Mouse (Mus musculus) hindbrain, embryonic 16.5 days (tissue): ENCODE measurements around the gene Epha4. TPM values are rescaled to one million over a fixed set of nuclear protein-coding genes. Genes with fewer than 3 reads are reported as not detected.

ENCODE experiments used
- ATAC-seq: fragments of 200-750 bp; cut with Nextera tagmentation; 2 replicates; pipeline ENCODE4 v1.8.0; 2017; ENCODE audit warnings: moderate TSS enrichment, moderate library complexity
- H3K27ac ChIP-seq: fragments of 300-500 bp; sonication (generic); 2 replicates; pipeline ENCODE4 v1.5.1; 2014; ENCODE audit warnings: low read depth, mild to moderate bottlenecking, control low read depth, low read length, moderate library complexity
- H3K27me3 ChIP-seq: fragments of 300-500 bp; sonication (generic); replicated peaks from 2 replicates; pipeline ENCODE4 v1.6.1; 2014; ENCODE audit warnings: low read length; ENCODE audit not compliant: control insufficient read depth, insufficient read depth
- H3K36me3 ChIP-seq: fragments of 300-500 bp; sonication (generic); 2 replicates; pipeline ENCODE4 v1.6.1; 2014; ENCODE audit warnings: mild to moderate bottlenecking, low read length, moderate library complexity, mixed read lengths; ENCODE audit not compliant: control insufficient read depth, insufficient read depth
- H3K4me1 ChIP-seq: fragments of 300-500 bp; sonication (generic); 2 replicates; pipeline ENCODE4 v1.6.1; 2014; ENCODE audit warnings: low read depth, low read length; ENCODE audit not compliant: control insufficient read depth, insufficient read depth
- H3K4me2 ChIP-seq: fragments of 300-500 bp; sonication (generic); 2 replicates; pipeline ENCODE4 v1.6.1; 2014; ENCODE audit warnings: mild to moderate bottlenecking, low read length, control low read depth, moderate library complexity
- H3K4me3 ChIP-seq: fragments of 300-500 bp; sonication (generic); 2 replicates; pipeline ENCODE4 v1.5.1; 2014; ENCODE audit warnings: mild to moderate bottlenecking, low read length, control low read depth, moderate library complexity
- H3K9ac ChIP-seq: fragments of 300-500 bp; sonication (generic); 2 replicates; pipeline ENCODE4 v1.6.1; 2014; ENCODE audit warnings: low read depth, mild to moderate bottlenecking, control low read depth, low read length, moderate library complexity
- H3K9me3 ChIP-seq: fragments of 300-500 bp; sonication (generic); 2 replicates; pipeline ENCODE4 v1.6.1; 2014; ENCODE audit warnings: mild to moderate bottlenecking, low read length, moderate library complexity; ENCODE audit not compliant: control insufficient read depth
- WGBS: fragments of 180-500 bp; shearing (Covaris S2); extraction: QIAGEN DNeasy Blood & Tissue Kit; methylation state at CpG from one replicate; pipeline ENCODE4 v1.1.7; 2014; 5-methylcytosine and 5-hydroxymethylcytosine counted together
- polyA plus RNA-seq: library from polyadenylated mRNA; unstranded; fragments of >200 nt; fragmentation: Nextera tagmentation; extraction: Ambion mirVana; gene quantifications from 2 replicates; pipeline ENCODE4 v1.2.1, GENCODE M21; 2015

Gene Epha4
- polyA plus RNA-seq, 1 experiment from 2014 or later: 40.8 TPM

DNA sequence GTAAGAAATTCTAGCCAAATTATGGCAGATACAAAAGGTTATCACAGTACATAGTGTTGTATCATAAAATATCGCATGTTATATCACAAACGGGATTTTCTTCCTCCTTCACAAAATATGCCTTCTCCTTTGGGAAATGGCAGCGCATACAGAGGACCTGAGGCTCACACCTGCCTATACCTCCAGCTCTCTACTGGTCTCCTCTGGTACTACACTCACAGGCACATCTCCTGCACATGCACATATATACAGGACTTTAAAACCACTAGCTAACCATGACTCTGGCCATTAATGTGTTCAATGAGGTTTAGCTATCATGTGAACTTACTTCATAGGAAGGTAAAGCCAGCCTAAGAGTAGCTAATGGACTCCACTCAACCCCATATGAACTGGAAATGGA lies 81.7 kb downstream of the Epha4 start:
- Histone ChIP-seq H3K27me3 (no peaks in the 10 kb centered on the region), H3K9me3 (no peaks in the 10 kb centered on the region), H3K4me3 (no peak overlapping the region), H3K27ac (no peak overlapping the region), H3K4me1 (peaks cover 12% of the 10 kb centered on the region), H3K9ac (no peak overlapping the region), H3K4me2 (no peak overlapping the region), H3K36me3 (no peaks in the 10 kb centered on the region)
- ATAC-seq: no peak
- WGBS: 95% methylated on average over 3 of the region's 3 CpGs

- no peak for ATAC-seq
- no peak overlapping the region for H3K27ac ChIP-seq
- no peak overlapping the region for H3K9ac ChIP-seq
- no peaks in the 10 kb centered on the region for H3K36me3 ChIP-seq
- no peak overlapping the region for H3K4me3 ChIP-seq
- no peaks in the 10 kb centered on the region for H3K27me3 ChIP-seq
- WGBS: 86% methylated on average over 2 of the region's 2 CpGs
- no peak overlapping the region for H3K4me2 ChIP-seq
- H3K9me3 ChIP-seq: no peaks in the 10 kb centered on the region
- peaks cover 6% of the 10 kb centered on the region for H3K4me1 ChIP-seq
Measured at GRCm38 (mm10) chr1:77432489-77432888, 82.4 kb downstream of the Epha4 start.

DNA sequence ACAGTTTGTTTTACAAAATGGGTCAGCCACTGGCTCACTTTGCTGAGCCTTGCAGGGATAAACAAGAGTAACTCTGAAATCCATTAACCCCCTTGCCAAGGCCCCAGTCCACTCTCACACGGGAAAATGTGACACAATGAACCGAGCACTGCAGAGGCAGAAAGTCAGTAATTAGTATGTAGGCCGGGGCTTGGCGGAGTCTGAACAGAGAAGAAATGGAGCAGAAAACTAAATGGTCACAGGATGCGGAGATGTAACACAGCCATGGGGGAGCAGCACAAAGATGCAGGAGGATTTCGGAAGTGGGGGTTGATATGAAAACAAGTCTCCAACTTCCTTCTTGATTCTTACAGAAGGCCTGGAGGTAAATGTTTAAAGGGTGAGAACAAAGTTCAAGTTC lies 85.7 kb downstream of the Epha4 start:
- no peaks in the 10 kb centered on the region for H3K4me1 ChIP-seq
- 40% methylated on average over 6 of the region's 6 CpGs for WGBS
- H3K36me3 ChIP-seq: 0 out of 2 replicates have a peak, but pooled peaks cover 2% of the 10 kb centered on the region
- peak; percentile 75 for ATAC-seq
- no peak overlapping the region for H3K9ac ChIP-seq
- no peak overlapping the region for H3K27ac ChIP-seq
- H3K4me3 ChIP-seq: no peak overlapping the region
- no peaks in the 10 kb centered on the region for H3K27me3 ChIP-seq
- H3K9me3 ChIP-seq: no peaks in the 10 kb centered on the region
- H3K4me2 ChIP-seq: no peak overlapping the region

DNA sequence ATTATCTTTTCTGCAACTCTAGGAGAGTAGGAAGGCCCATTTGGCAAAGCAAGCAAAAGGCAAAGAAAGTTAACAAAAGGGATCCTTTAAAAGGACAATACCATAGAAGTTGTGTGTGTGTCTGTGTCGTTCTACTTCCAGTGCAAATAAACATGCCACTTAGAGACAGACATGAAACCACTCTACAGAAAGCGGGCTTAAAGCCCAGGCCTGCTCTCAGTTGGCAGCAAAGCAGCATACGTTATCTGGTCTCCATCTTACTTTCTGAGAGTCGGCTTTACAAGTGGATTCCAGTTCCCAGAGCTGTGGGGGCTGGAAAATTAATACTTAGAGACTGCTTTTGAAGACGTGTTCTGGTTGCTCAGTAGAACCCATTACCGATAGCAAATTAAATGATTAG lies 87.9 kb downstream of the Epha4 start:
- no peaks in the 10 kb centered on the region for H3K9me3 ChIP-seq
- no peaks in the 10 kb centered on the region for H3K4me1 ChIP-seq
- 0 out of 2 replicates have a peak, but pooled peaks have one; percentile 19 for ATAC-seq
- 0 out of 2 replicates have a peak, but pooled peaks cover 2% of the 10 kb centered on the region for H3K36me3 ChIP-seq
- no peak overlapping the region for H3K4me2 ChIP-seq
- no peaks in the 10 kb centered on the region for H3K27me3 ChIP-seq
- no peak overlapping the region for H3K27ac ChIP-seq
- H3K9ac ChIP-seq: no peak overlapping the region
- no peak overlapping the region for H3K4me3 ChIP-seq
- 55% methylated on average over 6 of the region's 6 CpGs for WGBS

GRCm38 (mm10) chr1:77425171-77425570 lies 89.7 kb downstream of the Epha4 start:
- Histone ChIP-seq H3K9me3 (no peaks in the 10 kb centered on the region), H3K4me1 (no peaks in the 10 kb centered on the region), H3K27me3 (no peaks in the 10 kb centered on the region), H3K4me2 (no peak overlapping the region), H3K36me3 (0 out of 2 replicates have a peak, but pooled peaks cover 2% of the 10 kb centered on the region), H3K27ac (no peak overlapping the region), H3K9ac (no peak overlapping the region), H3K4me3 (no peak overlapping the region)
- ATAC-seq: no peak
- 81% methylated on average over 3 of the region's 3 CpGs for WGBS

DNA sequence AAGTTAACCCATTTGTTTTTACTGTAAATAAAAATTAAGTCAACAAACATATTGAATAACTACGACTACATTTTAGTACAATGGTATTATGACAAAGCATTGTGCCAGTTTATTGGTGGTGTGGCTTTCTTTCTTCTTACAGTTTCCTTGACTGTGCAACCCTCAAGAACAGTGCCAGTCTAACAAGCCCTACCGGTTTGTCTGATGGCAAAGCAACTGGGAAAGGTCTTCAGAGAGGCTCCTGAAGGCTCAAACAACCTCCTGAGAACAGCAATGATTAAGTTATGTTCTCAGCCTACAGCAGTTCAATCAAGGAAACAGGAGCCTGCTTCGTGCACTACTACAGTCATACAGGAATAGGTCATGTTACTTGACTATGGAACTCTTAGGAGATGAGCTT lies 93.8 kb downstream of the Epha4 start:
- no peaks in the 10 kb centered on the region for H3K9me3 ChIP-seq
- no peak overlapping the region for H3K4me3 ChIP-seq
- H3K36me3 ChIP-seq: 0 out of 2 replicates have a peak, but pooled peaks cover 2% of the 10 kb centered on the region
- no peaks in the 10 kb centered on the region for H3K4me1 ChIP-seq
- H3K27me3 ChIP-seq: no peaks in the 10 kb centered on the region
- no peak overlapping the region for H3K27ac ChIP-seq
- no peak for ATAC-seq
- no peak overlapping the region for H3K4me2 ChIP-seq
- WGBS: 79% methylated on average over 3 of the region's 3 CpGs
- no peak overlapping the region for H3K9ac ChIP-seq

DNA sequence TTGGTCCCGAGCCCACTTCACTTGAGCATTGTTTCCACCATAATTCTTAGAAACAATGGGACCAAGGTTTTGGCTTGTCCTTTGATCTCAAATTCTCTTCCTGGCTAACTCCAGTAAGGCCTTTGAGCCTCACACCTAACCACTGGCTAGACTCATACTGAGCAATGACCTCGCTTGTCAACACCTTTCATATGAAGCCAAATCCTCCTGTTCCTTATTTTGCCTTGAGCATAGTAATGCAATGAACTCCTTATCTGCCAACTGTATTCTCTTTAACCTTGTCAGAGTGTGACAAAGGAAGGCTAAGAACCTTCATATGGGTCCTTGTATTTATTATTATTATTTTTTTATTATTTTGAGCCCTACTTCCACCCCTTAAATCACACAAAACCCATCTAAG lies 94.5 kb downstream of the Epha4 start:
- H3K27ac ChIP-seq: no peak overlapping the region
- no peaks in the 10 kb centered on the region for H3K9me3 ChIP-seq
- no peak for ATAC-seq
- no peaks in the 10 kb centered on the region for H3K27me3 ChIP-seq
- no peaks in the 10 kb centered on the region for H3K36me3 ChIP-seq
- H3K9ac ChIP-seq: no peak overlapping the region
- H3K4me2 ChIP-seq: no peak overlapping the region
- 59% methylated on average over 2 of the region's 2 CpGs for WGBS
- H3K4me1 ChIP-seq: no peaks in the 10 kb centered on the region
- no peak overlapping the region for H3K4me3 ChIP-seq

DNA sequence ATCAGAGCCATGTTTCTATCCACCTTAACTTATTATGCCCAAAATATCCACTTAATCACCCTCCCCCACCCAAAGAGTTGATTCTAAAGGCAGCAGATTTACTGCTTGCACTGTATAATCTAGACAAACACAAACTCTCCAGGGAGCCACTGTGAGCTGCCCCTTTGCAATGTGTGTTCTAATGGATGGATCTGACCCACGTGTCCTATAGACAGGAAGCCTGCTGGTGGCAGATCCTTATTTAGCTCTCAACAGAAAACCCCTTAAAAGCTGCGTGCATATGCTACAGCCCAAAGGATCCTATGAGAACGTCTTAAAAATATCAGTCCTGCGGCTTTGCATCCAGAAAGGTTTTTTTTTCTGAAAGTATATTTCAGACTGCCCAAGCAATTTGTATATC lies 98.0 kb downstream of the Epha4 start:
- Histone ChIP-seq H3K4me2 (no peak overlapping the region), H3K4me3 (no peak overlapping the region), H3K9me3 (no peaks in the 10 kb centered on the region), H3K4me1 (peaks cover 4% of the 10 kb centered on the region), H3K36me3 (no peaks in the 10 kb centered on the region), H3K27me3 (no peaks in the 10 kb centered on the region), H3K27ac (no peak overlapping the region), H3K9ac (no peak overlapping the region)
- 55% methylated on average over 4 of the region's 4 CpGs for whole genome bisulfite sequencing
- no peak for ATAC-seq

DNA sequence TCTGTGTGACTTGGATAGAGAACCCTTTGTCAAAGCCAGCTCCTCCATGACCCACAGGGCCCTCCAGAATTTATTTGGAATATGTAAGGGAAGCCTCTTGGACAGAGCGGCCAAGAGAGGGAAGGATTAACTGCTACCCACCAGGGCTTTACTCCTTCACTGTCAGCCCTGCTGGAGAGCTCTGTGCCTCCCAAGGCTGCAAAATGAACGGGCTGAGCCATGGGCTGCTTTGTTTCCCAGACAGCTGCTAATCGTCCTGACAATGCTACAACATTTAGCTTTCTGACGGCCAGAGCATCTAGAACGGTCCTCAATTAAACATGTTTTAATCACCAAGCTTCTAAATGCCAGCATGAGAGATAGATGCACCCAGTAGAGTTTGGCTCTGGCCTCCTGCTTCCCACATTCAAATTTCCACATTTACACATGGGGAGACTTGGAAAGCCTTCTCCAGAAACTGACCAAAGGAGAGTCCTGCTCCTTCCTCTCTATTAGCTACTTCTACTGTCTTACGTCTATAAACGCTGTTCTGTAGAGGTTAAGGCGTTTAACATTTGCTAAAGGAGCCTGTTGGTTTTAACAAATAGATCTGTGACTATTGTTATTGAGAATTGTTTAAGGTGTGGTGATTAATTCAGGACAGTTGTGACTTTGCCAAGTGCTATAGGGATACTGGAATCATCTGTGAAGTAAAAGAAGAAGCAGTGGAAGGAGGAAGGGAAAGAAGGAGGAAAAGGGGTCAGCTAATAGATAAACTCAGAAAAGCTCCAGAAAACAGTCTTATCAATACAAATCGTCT lies 101.8 kb downstream of the Epha4 start:
- no peaks in the 10 kb centered on the region for H3K36me3 ChIP-seq
- no peak overlapping the region for H3K27ac ChIP-seq
- no peak overlapping the region for H3K9ac ChIP-seq
- H3K4me2 ChIP-seq: no peak overlapping the region
- no peaks in the 10 kb centered on the region for H3K9me3 ChIP-seq
- H3K4me1 ChIP-seq: peaks cover 4% of the 10 kb centered on the region
- H3K27me3 ChIP-seq: no peaks in the 10 kb centered on the region
- 35% methylated on average over 9 of the region's 9 CpGs for WGBS
- no peak for ATAC-seq
- no peak overlapping the region for H3K4me3 ChIP-seq
